Mouse (Mus musculus) spleen, postnatal 14 days (tissue): Measurements from ENCODE around the gene Krt26.

Experiments used
- DNase-seq, 2 experiments: peaks; one replicate each; pipeline ENCODE4 v3.0.0; 2021 to 2022; ENCODE audit warnings: low spot score in 2 of 2

Gene Krt26

GRCm38 (mm10) chr11:99284833-99285312 is 52.9 kb downstream of the Krt26 start, which contains the start of gene Krt24:
Gene Krt24 (minus strand): TSS chr11:99285262.
- no peak for DNase-seq

- DNase-seq: no peak
These were observed 53.8 kb downstream of the Krt26 start for GRCm38 (mm10) chr11:99284011-99284410.

- DNase-seq: no peak
These were observed 54.4 kb downstream of the Krt26 start for GRCm38 (mm10) chr11:99283334-99283733.

GRCm38 (mm10) chr11:99281116-99281515 is 56.6 kb downstream of the Krt26 start:
- no peak for DNase-seq

GRCm38 (mm10) chr11:99279986-99280385 is 57.8 kb downstream of the Krt26 start:
- no peak for DNase-seq
